In the genomic region with DNA sequence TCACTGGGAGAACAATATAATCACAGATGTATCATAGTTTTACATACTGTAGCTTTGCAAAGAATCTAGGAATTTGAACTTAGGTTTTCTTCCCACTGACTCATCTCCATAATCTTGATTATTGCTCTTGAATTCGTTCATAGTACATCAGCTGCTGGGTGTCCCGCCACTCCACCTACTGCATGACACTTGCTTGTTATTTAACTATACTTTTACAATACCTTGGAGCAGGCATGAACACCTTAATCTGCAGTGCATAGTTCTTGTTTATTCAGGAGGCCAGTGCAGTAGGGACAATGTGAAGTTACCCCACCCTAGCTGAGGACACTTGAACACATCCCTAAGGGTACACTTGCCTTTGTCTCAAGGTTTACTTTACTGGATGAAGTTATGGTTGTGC, we compare ENCODE assay signal across 15 mouse cellular contexts.
"Had no signal": no experiment of that assay in that cellular context is flagged by ENCODE, and none has a peak within 500 bp of the region (broad histone marks: within the 10 kb centered on the region; RNA-seq: fewer than 3 reads in every experiment).

No protein-coding gene starts in this region.

- DNase-seq: retina, postnatal 1 day; right cerebral cortex, adult 18-20 months; right cerebral cortex, postnatal 14 days; right cerebral cortex, postnatal 25 days; right cerebral cortex, postnatal 4 days; spleen, adult 18-20 months; thymus, adult 18-20 months; thymus, adult 2 months; thymus, postnatal 14 days; thymus, postnatal 25 days; thymus, postnatal 36 days; thymus, postnatal 4 days had no signal

- H3K9me3 ChIP-seq: neural tube, embryonic 15.5 days; stomach, embryonic 15.5 days had no signal

- H3K9ac ChIP-seq: neural tube, embryonic 15.5 days; stomach, embryonic 15.5 days had no signal

- H3K4me2 ChIP-seq: neural tube, embryonic 15.5 days; stomach, embryonic 15.5 days had no signal

- H3K36me3 ChIP-seq: neural tube, embryonic 15.5 days; stomach, embryonic 15.5 days had no signal

- H3K4me3 ChIP-seq: neural tube, embryonic 15.5 days; stomach, embryonic 15.5 days had no signal

- H3K27me3 ChIP-seq: neural tube, embryonic 15.5 days; stomach, embryonic 15.5 days had no signal

- H3K27ac ChIP-seq: neural tube, embryonic 15.5 days; stomach, embryonic 15.5 days; stomach, postnatal 0 days had no signal

- H3K4me1 ChIP-seq: neural tube, embryonic 15.5 days; stomach, embryonic 15.5 days had no signal
